21 mouse cellular contexts compared by ENCODE assay signal in genomic region chr17:84575108-84575507, GRCm38 (mm10).
"Had no signal": no experiment of that assay in that cellular context is flagged by ENCODE, and none has a peak within 500 bp of the region (broad histone marks: within the 10 kb centered on the region; RNA-seq: fewer than 3 reads in every experiment).

No protein-coding gene starts in this region.

- H3K9me3 ChIP-seq: limb, embryonic 10.5 days; limb, embryonic 13.5 days; liver, embryonic 12.5 days; liver, embryonic 15.5 days; lung, embryonic 15.5 days; megakaryocyte, embryonic 14.5 days; midbrain, embryonic 10.5 days; midbrain, embryonic 13.5 days; neural tube, embryonic 12.5 days; neural tube, embryonic 15.5 days had no signal

- H3K36me3 ChIP-seq: liver, embryonic 12.5 days; liver, embryonic 15.5 days; midbrain, embryonic 10.5 days; midbrain, embryonic 13.5 days; neural tube, embryonic 12.5 days; neural tube, embryonic 15.5 days had no signal

- H3K4me2 ChIP-seq: limb, embryonic 13.5 days; liver, embryonic 12.5 days; liver, embryonic 15.5 days; lung, embryonic 15.5 days; midbrain, embryonic 13.5 days; neural tube, embryonic 12.5 days; neural tube, embryonic 15.5 days had no signal

- H3K9ac ChIP-seq: limb, embryonic 13.5 days; liver, embryonic 12.5 days; liver, embryonic 15.5 days; lung, embryonic 15.5 days; midbrain, embryonic 13.5 days; neural tube, embryonic 12.5 days; neural tube, embryonic 15.5 days had no signal

- H3K27ac ChIP-seq: limb, embryonic 10.5 days; limb, embryonic 13.5 days; liver, embryonic 12.5 days; liver, embryonic 15.5 days; lung, embryonic 15.5 days; midbrain, embryonic 10.5 days; midbrain, embryonic 13.5 days; neural tube, embryonic 12.5 days; neural tube, embryonic 15.5 days; stomach, postnatal 0 days had no signal

- ATAC-seq: liver, embryonic 12.5 days; midbrain, embryonic 13.5 days had no signal

- H3K4me1 ChIP-seq: liver, embryonic 12.5 days; liver, embryonic 15.5 days; midbrain, embryonic 10.5 days; midbrain, embryonic 13.5 days; neural tube, embryonic 12.5 days; neural tube, embryonic 15.5 days had no signal

- H3K4me3 ChIP-seq: limb, embryonic 10.5 days; limb, embryonic 13.5 days; liver, embryonic 12.5 days; liver, embryonic 15.5 days; lung, embryonic 15.5 days; megakaryocyte, embryonic 14.5 days; midbrain, embryonic 10.5 days; midbrain, embryonic 13.5 days; neural tube, embryonic 12.5 days; neural tube, embryonic 15.5 days had no signal

- H3K27me3 ChIP-seq: limb, embryonic 13.5 days; liver, embryonic 12.5 days; liver, embryonic 15.5 days; lung, embryonic 15.5 days; midbrain, embryonic 13.5 days; neural tube, embryonic 12.5 days; neural tube, embryonic 15.5 days had no signal

- DNase-seq: kidney, adult 18-20 months; kidney, adult 9 months; kidney, postnatal 14 days; kidney, postnatal 4 days; liver; lung, adult 18-20 months; lung, postnatal 10 days; lung, postnatal 36 days; retina, postnatal 1 day; thymus, postnatal 25 days had no signal
